ENCODE assay signal across 7 mouse cellular contexts in the genomic region with DNA sequence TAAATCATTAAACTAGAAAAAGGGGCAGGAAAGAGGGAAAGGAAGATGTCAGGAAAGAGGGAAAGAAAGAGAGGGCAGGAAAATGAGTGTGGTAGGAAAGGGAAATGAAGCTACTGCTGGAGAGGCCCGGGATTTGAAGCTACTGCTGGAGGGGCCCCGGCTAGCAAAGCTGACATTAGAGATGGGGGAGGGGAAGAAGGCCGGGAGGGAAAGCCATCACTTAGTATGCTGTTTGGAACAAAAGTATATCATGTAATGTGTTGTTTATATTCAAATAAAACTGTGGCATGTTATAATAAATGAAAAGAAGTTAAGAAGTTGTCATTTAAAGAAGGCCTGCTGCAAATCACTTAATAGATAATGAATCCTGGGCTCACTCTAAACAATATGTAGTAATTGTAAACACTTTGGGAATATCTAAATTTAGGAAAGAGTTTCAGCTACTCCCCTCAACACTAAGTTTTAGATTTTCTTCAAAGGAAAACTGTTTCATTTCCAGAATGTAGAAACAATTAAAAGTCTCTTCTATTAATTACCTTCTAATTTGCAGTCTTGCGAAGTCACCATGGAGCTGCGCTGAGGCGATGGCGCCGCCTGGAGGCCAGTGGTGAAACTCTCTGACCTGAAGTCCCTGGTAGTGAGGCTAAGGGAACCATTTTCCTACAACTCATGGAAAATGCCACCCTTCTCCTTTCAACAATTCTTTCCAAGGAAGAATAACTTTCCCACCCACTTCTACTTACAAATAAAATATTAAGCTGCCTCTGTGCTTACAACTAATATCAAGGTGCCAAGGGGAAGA.
DNase-seq lines count a peak whose midpoint lies in the region; ATAC-seq lines count a peak whose summit lies in the region.

No protein-coding gene starts in this region.

- DNase-seq in midbrain, embryonic 14.5 days, result peak; percentile 79
- peak; percentile 77 for DNase-seq in adrenal gland, postnatal 10 days
- peak; percentile 57 for DNase-seq in embryonic facial prominence, embryonic 11.5 days (ENCODE audit: low spot score)
- peak; percentile 9 for DNase-seq in induced T-regulatory cell, adult 2 months (ENCODE audit: low read depth)
- DNase-seq in liver, embryonic 13.5 days, result peak; percentile 6
- peak; percentile 74 to 81 for DNase-seq in right cerebral cortex, adult 2 months (ENCODE audit: low spot score in 2 of 2)

- H3K4me2 ChIP-seq in midbrain, embryonic 14.5 days (ENCODE audit: low read length), result no peak overlapping the region
- H3K4me2 ChIP-seq in midbrain, embryonic 16.5 days (ENCODE audit: low read length), result no peak overlapping the region
- H3K4me2 ChIP-seq in embryonic facial prominence, embryonic 11.5 days (ENCODE audit: low read depth, low read length), result no peak overlapping the region
- H3K4me2 ChIP-seq in liver, embryonic 13.5 days, result no peak overlapping the region

- H3K4me1 ChIP-seq in midbrain, embryonic 14.5 days (ENCODE audit: control insufficient read depth, insufficient read depth, low read length), result no peaks in the 10 kb centered on the region
- no peaks in the 10 kb centered on the region for H3K4me1 ChIP-seq in midbrain, embryonic 16.5 days (ENCODE audit: control insufficient read depth, insufficient read depth, low read length)
- no peaks in the 10 kb centered on the region for H3K4me1 ChIP-seq in embryonic facial prominence, embryonic 11.5 days (ENCODE audit: control insufficient read depth, insufficient read depth, low read length)
- H3K4me1 ChIP-seq in liver, embryonic 13.5 days (replicated peaks), result no peaks in the 10 kb centered on the region

- no peaks in the 10 kb centered on the region for H3K9me3 ChIP-seq in midbrain, embryonic 14.5 days (ENCODE audit: control insufficient read depth, low read length)
- H3K9me3 ChIP-seq in midbrain, embryonic 16.5 days (replicated peaks; ENCODE audit: control insufficient read depth, low read length, poor library complexity, severe bottlenecking), result no peaks in the 10 kb centered on the region
- no peaks in the 10 kb centered on the region for H3K9me3 ChIP-seq in embryonic facial prominence, embryonic 11.5 days (replicated peaks; ENCODE audit: control insufficient read depth, low read length)
- no peaks in the 10 kb centered on the region for H3K9me3 ChIP-seq in liver, embryonic 13.5 days (replicated peaks)

- H3K27ac ChIP-seq in midbrain, embryonic 14.5 days (replicated peaks; ENCODE audit: low read depth, low read length), result no peak overlapping the region
- H3K27ac ChIP-seq in midbrain, embryonic 16.5 days (ENCODE audit: low read length), result no peak overlapping the region
- H3K27ac ChIP-seq in embryonic facial prominence, embryonic 11.5 days (replicated peaks; ENCODE audit: low read depth, low read length), result no peak overlapping the region
- H3K27ac ChIP-seq in liver, embryonic 13.5 days, result no peak overlapping the region

- no peak for ATAC-seq in midbrain, embryonic 14.5 days (ENCODE audit: low FRiP score, low TSS enrichment)
- ATAC-seq in midbrain, embryonic 16.5 days, result no peak
- no peak for ATAC-seq in embryonic facial prominence, embryonic 11.5 days (replicated peaks; ENCODE audit: insufficient number of reproducible peaks, low FRiP score, low TSS enrichment, low read depth)
- no peak for ATAC-seq in liver, embryonic 13.5 days (ENCODE audit: low read depth)

- no peak overlapping the region for H3K4me3 ChIP-seq in midbrain, embryonic 14.5 days (replicated peaks; ENCODE audit: low read depth, low read length)
- no peak overlapping the region for H3K4me3 ChIP-seq in midbrain, embryonic 16.5 days (ENCODE audit: low read depth, low read length)
- no peak overlapping the region for H3K4me3 ChIP-seq in embryonic facial prominence, embryonic 11.5 days (ENCODE audit: low read depth, low read length)
- H3K4me3 ChIP-seq in liver, embryonic 13.5 days (replicated peaks), result no peak overlapping the region

- WGBS in midbrain, embryonic 14.5 days, result 15% methylated on average over 8 of the region's 8 CpGs
- 14% methylated on average over 8 of the region's 8 CpGs for WGBS in midbrain, embryonic 16.5 days
- 14% methylated on average over 8 of the region's 8 CpGs for WGBS in embryonic facial prominence, embryonic 11.5 days
- 17% methylated on average over 8 of the region's 8 CpGs for WGBS in liver, embryonic 13.5 days (ENCODE audit: insufficient replicate concordance)

- no peaks in the 10 kb centered on the region for H3K27me3 ChIP-seq in midbrain, embryonic 14.5 days (ENCODE audit: control insufficient read depth, insufficient read depth, low read length)
- no peaks in the 10 kb centered on the region for H3K27me3 ChIP-seq in midbrain, embryonic 16.5 days (ENCODE audit: control insufficient read depth, insufficient read depth, low read depth, low read length)
- no peaks in the 10 kb centered on the region for H3K27me3 ChIP-seq in embryonic facial prominence, embryonic 11.5 days (ENCODE audit: control insufficient read depth, insufficient read depth, low read length)
- H3K27me3 ChIP-seq in liver, embryonic 13.5 days, result no peaks in the 10 kb centered on the region

- no peaks in the 10 kb centered on the region for H3K36me3 ChIP-seq in midbrain, embryonic 14.5 days (ENCODE audit: control insufficient read depth, insufficient read depth, low read length)
- H3K36me3 ChIP-seq in midbrain, embryonic 16.5 days (ENCODE audit: control insufficient read depth, insufficient read depth, low read length), result no peaks in the 10 kb centered on the region
- no peaks in the 10 kb centered on the region for H3K36me3 ChIP-seq in embryonic facial prominence, embryonic 11.5 days (replicated peaks; ENCODE audit: control insufficient read depth, insufficient read depth, low read depth, low read length)
- no peaks in the 10 kb centered on the region for H3K36me3 ChIP-seq in liver, embryonic 13.5 days

- no peak overlapping the region for H3K9ac ChIP-seq in midbrain, embryonic 14.5 days (replicated peaks; ENCODE audit: low read length)
- no peak overlapping the region for H3K9ac ChIP-seq in midbrain, embryonic 16.5 days (ENCODE audit: low read depth, low read length)
- no peak overlapping the region for H3K9ac ChIP-seq in embryonic facial prominence, embryonic 11.5 days (replicated peaks; ENCODE audit: low read length)
- no peak overlapping the region for H3K9ac ChIP-seq in liver, embryonic 13.5 days

Comparison
In these comparisons a context has a peak if more than half of its experiments do, and no peak if none do; other contexts are left out.
1. DNase-seq: peak in every context shown above with its lines; median percentile 79 in midbrain, embryonic 14.5 days; 78 in right cerebral cortex, adult 2 months; 77 in adrenal gland, postnatal 10 days; 57 in embryonic facial prominence, embryonic 11.5 days; 9 in induced T-regulatory cell, adult 2 months; 6 in liver, embryonic 13.5 days.